Mouse (Mus musculus): ENCODE results near the gene Fam3b. TPM values are rescaled to one million over a fixed set of nuclear protein-coding genes. Genes with fewer than 3 reads are reported as not detected.

The Fam3b gene
- total RNA-seq, 1 experiment from 2014 or later = not detected

DNA sequence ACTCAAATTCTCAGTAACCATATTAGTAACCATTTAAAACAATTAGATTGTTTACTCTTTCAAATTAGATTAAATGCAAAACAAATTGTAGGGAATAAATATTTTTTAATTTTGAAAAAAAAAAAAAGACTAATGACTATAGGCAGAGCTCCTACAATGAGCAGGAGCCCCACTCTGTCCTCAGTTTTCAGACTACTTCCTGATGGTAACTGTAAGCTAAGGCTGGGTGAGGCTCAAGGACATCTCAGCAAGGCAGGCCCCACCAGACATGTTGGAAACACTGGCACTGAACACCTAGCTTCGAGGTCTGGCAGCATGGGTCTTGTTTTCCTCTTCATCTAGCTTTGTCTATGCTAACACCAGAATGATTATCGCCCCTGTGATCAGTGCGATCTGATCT is 16.5 kb downstream of the Fam3b start:
- no peak for ATAC-seq (replicated peaks; ENCODE audit: insufficient number of reproducible peaks, low FRiP score, low TSS enrichment, poor library complexity, severe bottlenecking)

DNA sequence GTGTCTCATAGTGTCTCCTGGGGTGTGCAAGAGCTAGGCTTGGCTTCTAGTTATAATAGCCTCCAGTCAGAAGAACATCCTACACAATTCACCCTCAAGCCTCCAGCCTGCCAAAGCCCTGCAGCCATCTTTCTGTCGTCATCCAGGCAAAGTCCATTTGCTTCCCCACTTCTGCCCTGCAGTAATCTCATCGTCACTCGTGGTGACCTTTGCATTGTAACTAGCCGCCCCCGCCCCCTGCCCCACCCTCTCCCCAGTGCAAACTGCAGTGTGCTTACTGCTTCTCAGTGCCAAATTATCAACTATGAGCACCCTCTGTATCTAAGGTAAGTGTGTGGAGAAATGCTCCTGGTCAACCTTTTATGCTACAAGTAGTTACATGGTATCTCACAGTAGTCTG is 16.9 kb downstream of the Fam3b start:
- no peak for ATAC-seq (replicated peaks; ENCODE audit: insufficient number of reproducible peaks, low FRiP score, low TSS enrichment, poor library complexity, severe bottlenecking)

- no peak for ATAC-seq (replicated peaks; ENCODE audit: insufficient number of reproducible peaks, low FRiP score, low TSS enrichment, poor library complexity, severe bottlenecking)
Measured at GRCm38 (mm10) chr16:97496026-97496425, 18.6 kb downstream of the Fam3b start.

DNA sequence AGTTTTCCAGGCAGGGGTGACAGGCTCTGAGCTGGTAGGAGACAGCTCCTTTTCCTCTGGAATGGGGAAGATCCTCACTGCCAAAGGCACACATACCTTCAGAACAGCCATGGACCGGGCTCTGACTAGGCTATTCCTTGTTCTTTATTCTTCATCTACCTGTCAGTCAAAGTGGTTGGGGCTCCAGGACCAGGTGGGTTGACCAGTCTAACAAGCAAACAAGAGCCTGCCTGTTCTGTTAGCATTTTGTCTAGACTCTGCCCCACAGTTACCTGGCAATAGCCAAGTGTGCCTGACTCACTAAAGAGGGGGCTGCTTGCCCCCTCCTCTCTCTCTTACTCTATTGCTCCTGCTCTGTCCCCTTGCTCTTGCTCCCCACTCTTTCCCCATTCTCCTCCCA is 22.2 kb downstream of the Fam3b start:
- no peak for ATAC-seq (replicated peaks; ENCODE audit: insufficient number of reproducible peaks, low FRiP score, low TSS enrichment, poor library complexity, severe bottlenecking)

GRCm38 (mm10) chr16:97478655-97479054 is 36.0 kb downstream of the Fam3b start:
- ATAC-seq (replicated peaks; ENCODE audit: insufficient number of reproducible peaks, low FRiP score, low TSS enrichment, poor library complexity, severe bottlenecking) = peak; percentile 46

GRCm38 (mm10) chr16:97476524-97476923 is 38.1 kb downstream of the Fam3b start:
- ATAC-seq (replicated peaks; ENCODE audit: insufficient number of reproducible peaks, low FRiP score, low TSS enrichment, poor library complexity, severe bottlenecking) = no peak

DNA sequence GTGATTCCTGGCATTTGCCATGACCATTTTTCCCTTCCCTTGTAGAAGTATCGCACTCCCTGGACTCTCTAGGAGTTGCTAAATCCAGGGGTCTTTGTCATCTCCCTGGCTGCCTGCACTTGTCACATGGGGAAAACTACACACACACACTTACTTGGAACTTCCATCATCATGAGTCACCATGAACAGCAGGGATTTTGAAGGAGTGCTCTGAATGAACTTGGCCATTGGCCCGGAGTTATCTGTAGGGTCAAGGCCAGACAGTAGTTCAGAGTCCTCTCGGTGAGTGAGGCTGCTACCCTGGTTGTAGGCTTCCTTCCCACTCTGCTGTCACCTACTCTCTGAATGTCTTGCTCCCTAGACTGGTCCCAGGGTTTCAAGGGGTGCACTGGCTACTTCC is 39.0 kb downstream of the Fam3b start:
- ATAC-seq (replicated peaks; ENCODE audit: insufficient number of reproducible peaks, low FRiP score, low TSS enrichment, poor library complexity, severe bottlenecking) = no peak

- ATAC-seq (replicated peaks; ENCODE audit: insufficient number of reproducible peaks, low FRiP score, low TSS enrichment, poor library complexity, severe bottlenecking) = no peak
Measured at GRCm38 (mm10) chr16:97474671-97475070, 39.9 kb downstream of the Fam3b start.

GRCm38 (mm10) chr16:97467993-97468791 is 46.4 kb downstream of the Fam3b start:
- ATAC-seq (replicated peaks; ENCODE audit: insufficient number of reproducible peaks, low FRiP score, low TSS enrichment, poor library complexity, severe bottlenecking) = peak; percentile 71

GRCm38 (mm10) chr16:97467472-97467871 is 47.1 kb downstream of the Fam3b start:
- ATAC-seq (replicated peaks; ENCODE audit: insufficient number of reproducible peaks, low FRiP score, low TSS enrichment, poor library complexity, severe bottlenecking) = no peak

DNA sequence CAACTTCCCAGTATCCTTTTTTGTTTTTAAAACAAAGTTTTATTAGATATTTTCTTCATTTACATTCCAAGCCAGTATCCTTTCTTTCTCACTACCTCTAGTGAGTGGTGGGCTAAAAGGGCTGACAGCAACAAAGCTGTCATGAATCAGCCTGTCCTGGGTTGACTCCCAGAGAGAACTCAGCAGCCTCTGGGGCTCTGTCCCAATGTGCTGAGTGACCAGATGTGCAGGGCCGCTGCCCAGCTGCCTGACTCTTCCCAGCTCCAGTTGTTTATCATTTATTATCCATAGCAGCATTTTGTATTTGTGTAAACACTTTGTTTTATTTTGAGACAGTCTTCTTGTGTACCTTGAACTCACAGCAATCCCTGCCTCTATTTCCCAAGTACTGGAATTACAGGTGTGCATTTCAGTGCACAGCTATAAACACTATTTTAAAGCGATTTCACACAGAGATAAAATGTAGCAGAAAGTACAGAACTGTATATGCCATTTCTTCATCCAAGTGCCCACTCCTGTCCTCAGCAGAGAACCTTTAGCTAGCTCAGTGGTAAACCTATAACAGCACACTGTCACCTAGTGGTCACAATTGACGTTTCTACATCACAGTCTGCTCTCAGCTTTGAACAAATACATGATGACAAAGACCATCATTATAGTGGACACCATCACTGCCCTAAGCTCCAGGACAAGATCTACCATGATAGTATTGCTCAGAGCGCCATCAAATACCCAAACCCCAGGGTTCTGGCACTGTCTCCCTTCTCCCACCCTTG is 48.2 kb downstream of the Fam3b start:
- no peak for ATAC-seq (replicated peaks; ENCODE audit: insufficient number of reproducible peaks, low FRiP score, low TSS enrichment, poor library complexity, severe bottlenecking)

DNA sequence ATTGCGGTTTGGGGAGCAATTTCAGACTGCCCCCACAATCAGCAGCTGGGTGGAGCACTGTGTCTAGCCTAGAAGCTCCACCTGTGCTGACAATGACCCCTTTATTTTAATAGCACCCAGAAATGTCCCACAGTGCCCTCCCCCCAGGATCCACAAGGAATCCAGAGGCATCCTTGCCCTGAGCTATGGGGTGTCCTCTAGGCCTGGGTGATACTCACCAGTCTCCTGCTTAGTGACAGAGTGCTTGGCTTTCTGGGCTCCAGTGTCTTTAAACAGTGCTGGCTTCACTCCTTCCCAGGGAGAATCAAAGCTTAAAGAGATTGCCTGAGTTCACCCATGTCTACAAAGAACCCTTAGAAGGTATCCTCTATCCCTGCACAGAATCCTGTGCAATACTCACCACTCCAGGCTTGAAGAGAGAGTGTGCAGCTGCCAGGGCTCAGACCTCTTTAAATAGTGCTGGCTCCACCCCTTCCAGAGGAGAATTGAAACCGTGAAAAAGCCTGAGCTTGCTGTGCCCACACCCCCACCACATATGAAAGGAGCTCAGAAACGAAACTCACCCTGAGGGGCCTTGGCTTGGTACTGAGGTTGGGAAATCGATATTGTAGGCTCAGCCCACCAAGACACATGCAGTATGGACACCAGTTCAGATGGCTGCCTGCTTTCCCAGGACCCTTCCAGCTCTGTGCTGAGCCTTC is 52.0 kb downstream of the Fam3b start, which contains the start of gene Mx1:
Mx1 (minus strand) TSS at position 427 of the 701 bp plus-strand sequence.
- peak; percentile 67 for ATAC-seq (replicated peaks; ENCODE audit: insufficient number of reproducible peaks, low FRiP score, low TSS enrichment, poor library complexity, severe bottlenecking)

DNA sequence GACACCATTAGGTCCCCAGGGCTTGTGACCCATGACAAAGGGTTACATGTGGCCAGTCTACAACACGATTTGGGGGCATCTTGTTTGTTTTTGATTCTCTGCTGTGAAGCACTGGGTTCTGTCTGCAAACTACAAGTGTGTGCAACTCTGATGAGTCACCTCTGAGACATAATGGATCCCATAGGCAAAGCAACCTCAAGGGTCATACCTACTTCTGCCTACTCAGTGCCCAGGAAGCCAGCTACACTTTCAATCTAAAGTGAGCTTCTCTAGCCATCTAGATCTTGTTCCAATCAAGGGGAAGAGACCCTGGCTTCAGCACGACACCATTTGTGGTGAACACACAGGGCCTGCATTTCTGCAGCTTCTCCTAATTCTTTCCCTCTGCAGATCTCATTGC is 53.3 kb downstream of the Fam3b start:
- ATAC-seq (replicated peaks; ENCODE audit: insufficient number of reproducible peaks, low FRiP score, low TSS enrichment, poor library complexity, severe bottlenecking) = no peak

- ATAC-seq (replicated peaks; ENCODE audit: insufficient number of reproducible peaks, low FRiP score, low TSS enrichment, poor library complexity, severe bottlenecking) = no peak
Measured at GRCm38 (mm10) chr16:97459831-97460230, 54.8 kb downstream of the Fam3b start.

- no peak for ATAC-seq (replicated peaks; ENCODE audit: insufficient number of reproducible peaks, low FRiP score, low TSS enrichment, poor library complexity, severe bottlenecking)
Measured at GRCm38 (mm10) chr16:97447386-97447785, 67.2 kb downstream of the Fam3b start.

GRCm38 (mm10) chr16:97443670-97444263 is 70.8 kb downstream of the Fam3b start:
- ATAC-seq (replicated peaks; ENCODE audit: insufficient number of reproducible peaks, low FRiP score, low TSS enrichment, poor library complexity, severe bottlenecking) = peak; percentile 85

DNA sequence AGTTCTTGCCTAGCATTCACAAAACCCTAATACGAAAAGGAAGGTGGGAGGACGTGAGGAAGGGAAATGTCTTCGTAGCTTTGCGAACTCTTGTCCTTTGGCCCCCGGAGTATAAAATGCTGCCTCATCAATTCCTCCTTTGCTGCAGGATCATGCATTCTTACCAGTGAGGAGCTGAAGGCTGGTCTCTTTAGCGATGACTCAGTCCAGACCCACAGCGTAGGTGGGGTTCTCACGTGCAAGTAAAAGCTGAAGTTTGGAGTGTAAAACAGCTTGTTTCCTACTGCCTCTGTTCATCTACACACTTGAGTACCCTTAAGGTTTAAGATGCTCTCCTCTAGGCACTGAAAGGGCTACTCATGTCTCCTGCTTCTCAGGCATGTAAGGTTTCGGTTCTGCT is 72.6 kb downstream of the Fam3b start:
- no peak for ATAC-seq (replicated peaks; ENCODE audit: insufficient number of reproducible peaks, low FRiP score, low TSS enrichment, poor library complexity, severe bottlenecking)

DNA sequence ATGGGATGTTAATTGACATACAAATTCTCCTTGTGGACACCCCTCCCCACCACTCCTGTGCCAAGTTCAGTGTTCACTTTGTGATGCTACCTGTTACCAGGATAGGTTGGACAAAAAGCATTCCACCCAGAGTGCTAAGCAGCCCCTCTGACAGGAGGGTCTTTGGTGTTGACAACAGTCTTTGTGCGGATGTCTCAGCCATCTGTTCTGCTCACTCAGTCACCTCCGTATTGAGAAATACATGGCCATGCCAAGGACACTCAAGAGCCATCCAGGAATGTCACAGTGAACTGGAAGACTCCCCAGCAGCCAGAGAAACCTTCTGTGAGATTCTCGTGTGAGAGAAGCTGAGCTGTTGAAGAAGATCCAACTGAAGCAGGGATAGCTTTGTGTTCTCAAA is 76.4 kb downstream of the Fam3b start:
- ATAC-seq (replicated peaks; ENCODE audit: insufficient number of reproducible peaks, low FRiP score, low TSS enrichment, poor library complexity, severe bottlenecking) = no peak

DNA sequence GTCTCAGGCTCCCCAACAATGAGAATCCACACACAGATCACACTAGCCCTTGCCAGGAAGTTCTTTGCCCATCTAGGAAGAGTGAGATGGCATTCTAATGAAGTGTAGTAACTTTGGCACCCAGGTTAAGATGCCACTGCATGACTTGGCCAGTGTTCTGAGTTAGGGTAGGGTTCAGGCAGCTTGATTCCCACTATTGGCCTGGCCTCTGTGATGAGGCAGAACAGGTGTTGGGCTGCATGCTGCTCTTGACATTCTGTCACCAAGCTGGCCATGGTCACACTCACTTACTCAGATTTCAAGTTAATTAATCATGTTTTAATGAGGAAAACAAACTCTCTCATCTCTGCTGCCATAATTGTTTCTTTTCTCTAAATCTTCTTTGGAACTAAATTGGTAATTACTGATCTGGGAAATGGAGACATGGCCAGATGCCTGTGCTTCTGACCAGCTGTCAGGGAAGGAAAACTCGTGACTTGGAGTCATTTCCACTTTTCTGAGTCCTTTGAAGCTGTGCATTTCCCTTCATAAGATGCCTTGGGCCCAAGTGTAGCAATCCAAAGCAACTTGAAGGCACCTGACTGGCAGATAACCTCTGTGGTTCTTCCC is 77.1 kb downstream of the Fam3b start:
- ATAC-seq (replicated peaks; ENCODE audit: insufficient number of reproducible peaks, low FRiP score, low TSS enrichment, poor library complexity, severe bottlenecking) = no peak

All from monocyte, adult 5-6 weeks (primary cell).